Mouse (Mus musculus) common myeloid progenitor, adult 5-6 weeks (primary cell): ENCODE measurements around the gene Mcm2. TPM values are rescaled to one million over a fixed set of nuclear protein-coding genes. Genes with fewer than 3 reads are reported as not detected.
A peak's percentile ranks its signal among the peaks of the same experiment; 100 is the strongest.

Experiments
- ATAC-seq: replicated peaks from 2 replicates; pipeline ENCODE4 v1.8.0; 2016; ENCODE audit warnings: low read depth, mild to moderate bottlenecking, moderate TSS enrichment, inconsistent platforms; ENCODE audit not compliant: poor library complexity, severe bottlenecking
- total RNA-seq: library from RNA; stranded (forward); fragments of 200-1000, 187-1606 nt; gene quantifications from 2 replicates; pipeline ENCODE4 v1.2.3, GENCODE M21; 2017

The Mcm2 gene
- total RNA-seq, 1 experiment from 2014 or later, result 188 TPM

DNA sequence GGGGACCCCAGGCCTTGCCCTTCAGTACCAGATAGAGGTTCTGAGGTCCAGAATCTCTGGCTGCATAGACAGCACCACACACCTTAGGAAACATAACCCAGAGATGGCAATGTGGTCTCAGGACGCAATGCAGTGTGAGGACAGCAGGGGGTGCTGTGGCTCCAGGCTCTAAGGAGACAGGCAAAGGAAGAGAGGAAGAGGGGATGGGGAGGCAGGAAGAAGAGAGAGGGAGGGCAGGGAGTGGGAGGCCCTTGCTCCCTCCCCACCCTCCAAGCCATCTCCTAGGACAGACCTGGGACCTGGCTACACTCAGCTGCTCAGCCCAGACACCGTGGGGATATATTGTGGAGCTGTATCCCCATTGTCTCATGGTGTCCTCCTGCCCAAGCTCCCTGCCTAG lies 29.0 kb upstream of the Mcm2 start:
- ATAC-seq, result peak; percentile 78

DNA sequence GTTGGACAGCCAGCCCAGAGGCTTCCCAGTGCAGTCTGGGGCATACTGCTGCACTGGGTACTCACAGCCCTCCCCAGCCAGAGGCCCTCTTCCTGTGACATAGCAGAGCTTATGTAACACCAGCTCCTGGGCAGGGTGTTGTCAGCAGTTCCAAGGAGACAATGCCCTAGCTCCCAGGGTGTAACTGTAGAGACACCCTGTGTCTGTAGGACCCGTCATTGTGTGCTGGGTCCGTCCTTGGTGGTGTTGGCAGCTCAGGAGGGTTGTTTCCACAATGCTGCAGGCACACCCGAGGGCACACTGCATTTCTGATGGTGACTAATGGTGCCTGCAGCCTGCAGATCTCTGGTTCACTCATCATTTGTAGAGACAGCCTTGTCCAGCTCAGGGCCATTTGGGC lies 28.3 kb upstream of the Mcm2 start:
- peak; percentile 75 for ATAC-seq

DNA sequence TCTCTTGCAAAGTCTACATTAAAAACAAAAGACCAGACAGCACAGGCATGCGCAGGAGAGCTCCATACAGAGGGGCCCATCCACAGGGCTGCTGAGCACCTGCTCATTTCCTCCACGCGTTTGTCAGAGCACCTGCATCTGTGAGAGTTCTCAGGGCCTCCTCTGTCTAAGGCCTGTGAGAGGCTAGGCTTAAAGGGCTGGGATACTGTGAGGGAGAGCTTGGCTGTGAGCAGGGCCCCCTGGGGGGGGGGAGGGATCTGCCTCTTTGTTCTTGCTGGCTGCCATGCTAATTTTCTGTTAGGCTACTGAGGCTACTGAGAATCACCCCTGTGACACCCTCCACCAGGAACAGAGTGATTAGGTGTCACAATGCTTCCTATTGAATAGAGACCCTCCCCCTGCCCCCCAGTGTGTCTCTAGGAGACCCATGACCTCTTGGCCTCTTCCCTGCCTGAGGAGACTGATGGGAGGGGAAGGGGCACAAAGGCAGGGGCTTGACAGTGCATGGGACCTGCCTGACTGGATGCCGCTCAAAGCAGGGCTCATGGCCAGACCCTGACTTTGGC lies 27.1 kb upstream of the Mcm2 start:
- ATAC-seq, result no peak

DNA sequence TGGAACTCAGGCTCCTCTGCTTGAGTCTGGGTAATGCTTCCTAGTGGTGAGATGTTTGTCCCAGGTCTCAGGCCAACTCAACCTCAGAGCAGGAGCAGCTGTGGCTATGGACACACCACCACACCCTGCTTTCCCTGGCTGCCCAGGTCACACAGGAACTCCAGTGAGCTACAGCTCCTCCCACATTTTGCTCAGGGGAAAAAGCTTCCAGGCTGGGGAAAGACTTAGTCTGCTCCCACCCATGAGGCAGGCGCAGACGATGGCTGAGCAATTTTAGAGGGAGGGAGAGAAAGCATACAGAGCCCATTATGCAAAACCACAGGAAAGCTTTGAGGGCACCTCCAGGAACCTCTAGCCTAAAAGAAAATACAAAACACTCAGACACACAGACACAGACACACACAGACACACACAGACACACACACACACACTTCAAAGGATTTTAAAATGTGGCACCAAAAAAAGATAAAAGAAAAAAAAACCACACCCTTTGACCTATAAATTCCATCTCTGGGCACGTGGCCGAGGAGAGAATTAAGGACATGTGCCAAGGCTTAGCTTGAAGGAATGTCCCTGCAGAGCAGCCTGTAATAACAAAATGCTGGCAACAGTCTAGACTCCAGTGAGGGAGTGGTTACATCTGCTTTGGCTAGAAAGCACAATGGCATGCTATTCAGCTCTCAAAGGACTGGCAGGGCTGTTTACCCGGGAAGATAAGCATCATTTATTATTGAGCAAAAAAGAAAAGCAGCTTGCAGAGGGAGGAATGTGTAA lies 26.1 kb upstream of the Mcm2 start:
- no peak for ATAC-seq

DNA sequence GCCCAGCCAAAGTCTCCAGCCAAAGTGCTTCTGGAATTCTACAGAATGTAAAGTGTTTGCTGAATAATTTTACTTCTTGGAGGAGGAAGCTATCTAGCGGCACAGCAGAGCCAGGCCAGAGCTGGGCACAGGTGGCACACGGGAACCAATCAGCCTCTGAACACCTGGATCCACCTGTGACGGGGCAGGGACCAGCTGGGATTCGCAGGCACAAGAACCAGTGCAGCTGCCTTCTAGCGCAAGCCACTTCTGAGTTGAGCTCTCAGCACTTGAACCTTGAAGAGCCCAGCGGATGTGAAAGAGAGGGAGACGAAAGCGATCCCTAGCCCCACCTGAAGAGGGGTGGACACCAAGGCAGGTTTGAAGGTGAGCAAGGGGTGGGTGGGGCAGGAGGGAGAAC lies 20.2 kb upstream of the Mcm2 start:
- no peak for ATAC-seq

DNA sequence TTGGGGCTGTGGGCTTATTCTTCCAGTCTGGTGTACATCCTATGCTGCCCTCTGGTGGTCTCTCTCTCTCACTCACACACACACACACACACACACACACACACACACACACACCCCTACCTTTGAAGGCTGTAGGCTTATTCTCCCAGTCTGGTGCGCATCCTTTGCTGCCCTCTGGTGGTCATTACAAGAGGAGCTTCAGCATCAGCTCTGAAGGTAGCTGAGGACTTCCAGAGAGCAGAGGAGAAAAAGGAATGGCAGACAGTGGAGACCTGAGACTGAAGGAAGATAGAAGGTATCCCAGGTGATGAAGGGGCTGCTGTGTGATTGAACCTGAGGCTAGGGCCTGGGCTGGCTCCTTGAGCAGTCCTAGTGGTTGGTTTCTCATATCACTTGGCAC lies 17.6 kb upstream of the Mcm2 start:
- no peak for ATAC-seq

DNA sequence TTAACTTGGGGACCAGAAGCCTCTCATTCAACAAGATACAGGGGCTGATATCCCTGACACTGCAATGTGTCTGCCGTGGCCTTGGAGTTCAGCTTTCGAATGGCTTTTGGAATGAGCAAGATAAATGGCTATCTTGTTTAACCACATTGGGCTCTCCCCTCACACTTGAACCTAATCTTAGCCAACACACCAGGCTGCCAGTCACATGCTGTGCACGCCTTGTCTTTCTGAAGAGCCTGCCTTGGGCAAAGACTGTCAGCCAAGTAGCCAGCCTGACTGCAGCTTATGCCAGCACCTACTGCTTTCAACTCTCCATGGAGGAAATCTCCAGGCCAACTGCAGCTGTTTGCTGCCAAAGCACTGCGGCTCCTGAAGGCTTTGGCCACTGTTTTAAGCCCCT lies 16.9 kb upstream of the Mcm2 start:
- ATAC-seq, result peak; percentile 83

DNA sequence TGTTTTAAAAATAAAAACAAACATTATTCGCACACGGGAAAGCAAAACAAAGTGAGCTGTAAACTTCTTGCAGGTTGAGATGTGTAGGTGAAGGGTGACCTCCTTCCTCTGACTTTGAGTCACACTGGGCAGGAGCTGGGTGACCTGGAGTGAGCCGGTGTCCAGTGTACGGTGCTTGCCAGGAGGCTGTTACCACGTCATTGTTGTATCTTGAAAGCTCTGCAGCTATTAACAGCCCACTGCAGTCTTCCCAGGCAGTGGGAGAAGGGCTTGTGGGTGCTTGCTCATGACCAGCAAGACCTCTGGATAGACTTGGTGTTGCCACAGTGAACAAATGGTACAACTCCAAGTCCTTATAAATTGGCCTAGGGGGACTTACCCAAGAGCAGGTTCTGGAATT lies 16.2 kb upstream of the Mcm2 start:
- no peak for ATAC-seq

DNA sequence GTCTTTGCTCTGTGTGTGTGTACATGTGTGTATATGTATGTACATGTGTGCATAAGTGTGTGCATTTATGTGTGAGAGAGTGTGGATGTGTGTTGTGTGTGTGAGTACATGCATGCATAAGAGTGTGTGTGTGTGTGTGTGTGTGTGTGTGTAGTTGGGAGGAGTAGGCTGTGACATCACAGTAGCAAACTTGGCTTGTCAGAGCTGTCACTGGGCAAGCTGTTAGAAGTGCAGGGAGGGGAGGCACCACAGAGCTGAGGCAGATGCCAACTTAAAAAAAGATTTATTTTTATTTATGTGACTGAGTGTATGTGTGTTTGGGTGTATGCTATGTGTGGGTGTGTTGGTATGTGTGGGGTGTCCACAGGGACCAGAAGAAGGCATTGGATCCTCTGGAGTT lies 14.9 kb upstream of the Mcm2 start:
- no peak for ATAC-seq

DNA sequence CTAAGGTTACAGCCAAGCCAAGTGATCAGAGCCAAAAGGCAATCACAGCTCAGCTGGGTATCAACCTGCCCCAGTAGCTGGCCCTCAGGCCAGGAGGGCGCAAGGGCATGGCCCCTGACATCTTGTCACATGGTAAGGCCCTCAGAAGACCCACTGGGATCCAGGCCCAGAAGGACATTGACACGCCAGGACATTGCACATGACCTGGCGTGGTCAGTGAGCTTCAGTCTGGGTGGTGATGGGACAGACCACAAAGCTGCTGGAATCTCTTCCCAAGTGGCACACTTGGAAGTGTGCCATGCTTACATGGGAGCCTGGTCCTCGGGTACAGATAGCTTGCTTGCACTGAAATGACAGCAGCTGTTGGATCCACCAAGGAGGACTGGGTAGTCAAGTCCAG lies 14.4 kb upstream of the Mcm2 start:
- no peak for ATAC-seq

DNA sequence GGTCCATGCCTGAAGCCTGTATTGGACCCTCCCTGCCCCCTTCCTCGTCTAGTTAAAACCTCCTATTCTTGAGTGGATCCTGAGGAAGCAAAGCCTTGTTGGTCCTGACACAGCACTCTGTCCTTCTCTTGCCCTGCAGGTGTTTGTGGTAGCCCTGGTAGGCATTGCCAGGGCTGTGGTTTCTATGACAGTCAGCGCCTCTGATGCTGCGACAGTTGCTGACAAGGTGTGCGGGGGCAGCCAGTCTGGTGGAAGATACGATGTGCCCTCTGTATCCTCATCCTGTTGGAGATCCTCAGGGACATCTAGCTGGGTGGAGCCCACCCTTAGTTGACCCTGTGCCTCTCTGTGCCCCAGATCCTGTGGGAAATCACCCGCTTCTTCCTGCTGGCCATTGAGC lies 10.6 kb upstream of the Mcm2 start:
- ATAC-seq, result no peak

DNA sequence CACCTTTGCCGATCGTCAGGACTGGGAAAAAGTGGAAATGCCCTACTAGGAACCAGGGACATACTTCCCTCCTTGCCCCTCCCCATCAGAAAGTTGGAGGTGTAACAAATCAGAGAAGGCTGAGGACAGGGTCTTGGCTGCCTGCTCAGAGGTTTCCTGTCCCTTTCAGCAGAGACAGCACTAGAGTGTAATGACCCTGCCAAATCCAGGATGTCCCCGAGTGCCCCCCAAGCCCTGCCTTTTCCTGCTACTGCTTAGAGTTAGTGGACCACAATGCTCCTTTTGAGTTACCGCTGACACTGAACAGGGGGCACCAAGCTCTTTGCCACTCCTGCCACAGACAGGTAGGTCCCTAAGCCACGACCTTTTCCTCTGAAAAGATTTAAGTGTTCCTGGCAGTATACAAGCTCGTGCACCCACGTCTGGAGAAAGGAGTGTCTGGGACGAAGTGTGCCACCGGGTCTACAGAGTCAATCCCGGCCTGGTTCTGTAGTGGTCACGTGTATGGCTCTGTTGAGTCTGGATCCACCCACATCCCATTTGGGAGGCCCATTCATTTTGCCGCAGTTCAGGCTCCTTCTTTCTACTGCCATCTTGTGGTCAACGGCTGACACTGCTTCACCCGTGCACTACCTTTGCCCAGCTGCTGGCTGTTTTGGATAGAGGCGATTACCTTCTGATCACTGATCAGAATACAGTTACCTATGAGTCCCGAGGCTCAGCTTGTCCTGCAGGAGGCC lies 8.0 kb upstream of the Mcm2 start:
- peak; percentile 43 for ATAC-seq

DNA sequence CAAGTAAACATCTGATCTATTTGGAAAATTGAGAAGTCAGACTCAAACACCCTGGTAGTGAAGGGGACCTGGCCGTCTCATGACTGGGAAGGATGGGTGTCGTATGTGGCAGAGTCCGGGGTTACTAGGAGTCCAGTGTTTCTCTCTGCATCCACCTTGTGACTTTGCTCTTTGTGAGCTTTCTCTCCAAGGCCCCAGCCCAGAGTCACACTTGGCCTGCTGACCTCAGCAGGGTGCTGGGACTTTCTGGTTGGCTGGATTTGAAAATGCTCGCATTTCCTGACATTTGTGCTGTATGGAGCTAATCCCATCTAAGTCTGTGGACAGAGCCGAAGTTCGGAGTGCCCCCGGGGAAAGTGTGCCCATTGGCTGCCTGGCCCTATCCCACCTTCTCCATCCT lies 6.5 kb upstream of the Mcm2 start:
- no peak for ATAC-seq

DNA sequence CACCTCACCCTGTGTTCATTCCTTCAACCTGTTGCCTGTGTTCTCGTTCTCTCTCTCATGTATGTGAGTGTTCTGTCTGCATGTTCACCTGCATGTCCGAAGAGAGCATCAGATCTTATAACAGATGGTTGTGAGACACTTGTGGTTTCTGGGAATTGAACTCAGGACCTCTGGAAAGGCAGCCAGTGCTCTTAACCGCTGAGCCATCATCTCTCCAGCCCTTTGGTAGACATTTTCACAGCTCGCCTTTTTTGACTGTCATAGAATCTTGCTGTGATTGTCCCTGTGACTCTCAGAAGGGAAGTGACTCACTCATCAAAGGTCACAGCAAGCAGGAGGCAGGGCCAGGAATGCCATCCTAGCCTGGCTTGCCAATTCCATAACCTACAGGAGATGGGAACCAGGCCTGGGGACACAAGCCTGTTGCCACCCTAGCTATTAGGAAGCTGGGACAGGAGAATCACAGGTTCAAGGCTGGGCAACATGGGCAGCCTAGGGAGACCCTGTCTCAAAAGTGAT lies 5.9 kb upstream of the Mcm2 start:
- no peak for ATAC-seq

DNA sequence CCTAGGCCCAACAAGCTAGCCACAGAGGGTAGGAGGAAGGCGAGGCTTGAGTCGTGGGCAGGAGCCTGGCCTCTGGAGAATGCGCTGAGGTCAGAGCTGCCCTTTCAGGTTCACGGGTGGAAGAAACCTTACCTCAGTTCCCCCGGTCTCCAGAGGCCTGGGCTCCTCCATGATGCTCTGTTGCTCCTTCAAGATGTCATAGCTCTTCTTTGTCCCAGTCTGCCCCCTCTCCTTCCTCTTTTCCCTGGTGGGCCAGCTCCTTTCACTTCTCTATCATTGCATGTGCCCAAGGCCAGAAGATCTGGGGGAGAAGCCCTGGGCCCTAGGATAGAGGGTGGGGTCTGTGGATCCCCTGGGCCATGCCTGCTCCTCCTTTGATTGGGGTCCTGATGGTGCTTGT lies 5.1 kb upstream of the Mcm2 start:
- ATAC-seq, result peak; percentile 7; the same call in 1 of the 2 replicates

DNA sequence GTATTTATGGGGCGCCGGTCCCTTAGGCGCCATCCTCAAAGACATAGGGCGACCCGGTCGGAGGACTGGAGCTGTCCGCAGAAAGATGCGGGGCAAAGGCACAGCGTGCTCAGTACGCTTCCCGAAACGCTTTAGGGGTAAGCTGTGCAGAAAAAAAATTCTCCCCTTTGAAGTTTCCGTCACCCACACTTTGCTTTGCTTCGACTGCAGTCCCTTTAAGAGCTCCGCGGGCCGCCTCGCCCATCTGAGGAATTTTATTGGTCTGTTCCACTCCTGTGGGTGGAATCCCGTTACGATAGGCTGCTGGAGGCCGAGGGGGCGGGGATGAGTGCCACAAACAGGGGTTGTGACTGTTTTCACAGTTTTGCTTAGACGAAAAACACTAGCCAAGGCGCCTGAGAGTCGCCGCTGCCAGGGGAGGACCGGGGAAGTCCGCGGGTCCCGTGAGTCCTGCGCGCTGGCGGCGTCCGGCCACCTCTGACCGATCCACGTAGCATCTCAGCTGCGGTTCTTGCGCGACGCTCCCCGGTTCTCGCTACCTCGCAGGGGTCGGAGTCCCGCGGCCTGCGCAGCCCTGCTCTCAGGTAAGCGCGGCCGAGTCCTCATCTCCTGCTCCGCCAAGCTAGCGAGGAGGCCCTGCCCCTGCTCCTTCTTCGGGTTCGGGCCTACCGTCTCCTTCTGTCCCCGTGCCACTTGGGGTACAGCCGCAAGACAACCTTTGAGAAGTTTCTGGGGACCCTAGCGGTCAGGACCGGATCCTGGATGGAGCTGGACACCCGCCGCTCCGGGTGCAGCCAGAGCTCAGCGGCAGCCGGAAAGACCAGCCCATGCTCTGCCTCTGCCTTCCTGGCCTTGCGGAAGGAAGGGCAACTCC lies 3.6 kb upstream of the Mcm2 start, which contains the start of gene Tpra1:
Tpra1 (plus strand) TSS at position 305 of the 874 bp plus-strand sequence.
- peak; percentile 76 for ATAC-seq

DNA sequence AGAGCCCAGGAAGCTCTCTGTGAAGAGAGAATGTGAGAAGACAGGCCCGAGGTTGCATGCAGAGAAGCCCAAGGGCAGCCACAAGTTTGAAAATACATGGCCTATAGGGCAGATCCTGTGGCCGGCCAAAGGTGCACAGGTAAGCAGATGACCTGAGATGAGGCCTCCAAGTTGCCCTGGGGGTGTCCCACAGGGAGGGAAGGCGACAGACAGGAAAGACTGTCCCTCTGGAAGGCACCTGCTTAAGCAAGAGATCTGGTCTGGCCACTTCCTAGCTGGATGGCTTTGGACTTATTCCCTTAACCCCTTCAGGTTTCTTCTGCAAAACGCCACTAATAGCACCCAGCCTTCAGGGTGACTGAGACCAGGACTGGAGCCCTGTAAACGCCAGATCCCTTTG lies 2.9 kb upstream of the Mcm2 start:
- no peak for ATAC-seq

DNA sequence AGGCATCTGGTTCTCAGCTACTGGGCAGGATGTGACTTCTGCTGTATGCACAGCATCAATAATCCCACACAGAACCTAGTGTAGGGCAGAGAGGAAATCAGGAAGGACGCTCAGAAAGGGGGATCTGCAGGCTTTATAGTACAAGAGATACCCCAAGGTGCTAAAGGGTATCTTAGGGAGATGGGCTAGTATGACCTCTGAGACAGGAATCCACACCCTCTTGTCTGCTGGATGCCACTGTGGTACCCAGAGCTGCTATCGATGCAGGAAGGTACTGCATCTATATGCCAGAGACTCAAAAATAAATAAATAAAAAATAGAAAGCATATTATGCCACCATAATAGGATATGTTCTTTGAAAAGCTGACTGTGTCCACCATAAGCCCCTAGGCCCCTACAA lies 1.0 kb upstream of the Mcm2 start:
- ATAC-seq, result no peak

DNA sequence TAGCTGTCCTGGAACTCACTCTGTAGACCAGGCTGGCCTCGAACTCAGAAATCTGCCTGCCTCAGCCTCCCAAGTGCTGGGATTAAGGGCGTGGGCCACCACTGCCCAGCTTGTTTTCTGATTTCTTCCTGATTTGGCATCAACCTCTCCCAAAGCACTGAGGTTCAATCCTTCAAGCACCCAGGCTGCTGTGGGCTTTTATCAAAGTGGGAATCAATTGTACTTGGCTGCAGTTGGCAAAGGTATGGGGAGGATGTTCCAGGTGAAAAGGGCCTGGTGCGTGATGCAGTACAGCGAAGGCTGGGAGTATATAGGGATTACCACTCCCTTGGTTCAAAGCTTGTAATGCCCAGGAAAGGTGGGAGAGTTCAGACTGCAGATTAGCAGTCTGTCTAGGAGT lies 506 bp upstream of the Mcm2 start:
- ATAC-seq, result no peak

DNA sequence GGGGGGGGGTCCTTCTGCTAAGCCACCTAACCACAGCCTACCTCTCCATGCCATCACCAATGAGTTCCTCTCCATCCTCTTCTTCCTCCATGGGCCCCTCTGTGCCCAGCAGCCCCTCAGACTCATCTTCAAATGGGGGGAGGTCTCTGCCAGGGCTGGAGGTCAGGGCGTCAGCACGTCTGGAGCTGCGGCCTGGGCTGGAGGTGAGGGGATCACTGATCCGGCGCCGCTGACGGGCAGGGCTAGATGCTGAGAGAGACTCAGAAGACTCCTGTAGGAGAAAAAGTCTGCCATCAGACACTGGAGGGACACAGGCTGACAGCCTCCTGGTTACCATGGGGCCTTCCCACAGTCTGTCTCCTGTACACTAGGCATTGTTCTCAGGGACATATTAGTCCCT lies 1.3 kb downstream of the Mcm2 start:
- no peak for ATAC-seq
